11 mouse cellular contexts compared by ENCODE assay signal in genomic region chr5:51941255-51941924, GRCm38 (mm10).
DNase-seq lines count a peak whose midpoint lies in the region; ATAC-seq and TF ChIP-seq lines count a peak whose summit lies in the region.
"Had no signal": no experiment of that assay in that cellular context is flagged by ENCODE, and none has a peak within 500 bp of the region (broad histone marks: within the 10 kb centered on the region; RNA-seq: fewer than 3 reads in every experiment).

No protein-coding gene starts in this region.

- H3K4me1 ChIP-seq in embryonic facial prominence, embryonic 14.5 days (ENCODE audit: control insufficient read depth, insufficient read depth, low read length), result no peaks in the 10 kb centered on the region
- no peaks in the 10 kb centered on the region for H3K4me1 ChIP-seq in liver, postnatal 0 days (ENCODE audit: insufficient read depth)
- H3K4me1 ChIP-seq: forebrain, embryonic 15.5 days had no signal

- DNase-seq in spleen, postnatal 10 days (ENCODE audit: low spot score in 2 of 2), result peak; percentile 16
- DNase-seq in spleen, adult 18-20 months, result no peak
- DNase-seq in embryonic facial prominence, embryonic 14.5 days (ENCODE audit: low spot score), result peak; percentile 62
- no peak for DNase-seq in liver, postnatal 0 days
- no peak for DNase-seq in layer of hippocampus, postnatal 25 days (ENCODE audit: extremely low spot score in 1 of 2, low spot score in 1 of 2)
- DNase-seq in gastrocnemius, adult 18-20 months (ENCODE audit: low spot score), result no peak
- no peak for DNase-seq in frontal cortex, postnatal 25 days (ENCODE audit: low spot score in 2 of 2)
- DNase-seq: right cerebral cortex, postnatal 14 days; thymus, postnatal 36 days had no signal

- TF ChIP-seq EP300 in liver, postnatal 0 days (IDR thresholded peaks at IDR 0.05; ENCODE audit: low read depth), result no peak

- no peaks in the 10 kb centered on the region for H3K9me3 ChIP-seq in embryonic facial prominence, embryonic 14.5 days (ENCODE audit: control insufficient read depth, low read length)
- no peaks in the 10 kb centered on the region for H3K9me3 ChIP-seq in liver, postnatal 0 days (ENCODE audit: low read length)
- H3K9me3 ChIP-seq: forebrain, embryonic 15.5 days had no signal

- no peaks in the 10 kb centered on the region for H3K27me3 ChIP-seq in embryonic facial prominence, embryonic 14.5 days (replicated peaks; ENCODE audit: control insufficient read depth, insufficient read depth, low read length)
- no peaks in the 10 kb centered on the region for H3K27me3 ChIP-seq in liver, postnatal 0 days (ENCODE audit: insufficient read depth, low read length)
- H3K27me3 ChIP-seq: forebrain, embryonic 15.5 days had no signal

- H3K4me2 ChIP-seq in embryonic facial prominence, embryonic 14.5 days (ENCODE audit: low read depth, low read length), result peak overlapping the region; percentile 23; the same call in 1 of the 2 replicates
- H3K4me2 ChIP-seq in liver, postnatal 0 days (ENCODE audit: low read depth, low read length), result peak overlapping the region; percentile 26; the same call in 1 of the 2 replicates
- H3K4me2 ChIP-seq: forebrain, embryonic 15.5 days had no signal

- no peak overlapping the region for H3K4me3 ChIP-seq in embryonic facial prominence, embryonic 14.5 days (ENCODE audit: low read depth, low read length)
- H3K4me3 ChIP-seq in liver, postnatal 0 days (ENCODE audit: low read depth, low read length), result no peak overlapping the region
- H3K4me3 ChIP-seq: forebrain, embryonic 15.5 days had no signal

- H3K27ac ChIP-seq in embryonic facial prominence, embryonic 14.5 days (replicated peaks; ENCODE audit: low read depth, low read length), result no peak overlapping the region
- no peak overlapping the region for H3K27ac ChIP-seq in liver, postnatal 0 days (ENCODE audit: low read depth)
- H3K27ac ChIP-seq: forebrain, embryonic 15.5 days; hindbrain, postnatal 0 days had no signal

- no peak for ATAC-seq in embryonic facial prominence, embryonic 14.5 days (ENCODE audit: low read depth)
- peak; percentile 78 for ATAC-seq in liver, postnatal 0 days
- ATAC-seq: forebrain, embryonic 15.5 days; hindbrain, postnatal 0 days had no signal

- 35% methylated on average over 8 of the region's 8 CpGs for WGBS in embryonic facial prominence, embryonic 14.5 days
- WGBS in liver, postnatal 0 days (ENCODE audit: insufficient replicate concordance), result 32% methylated on average over 8 of the region's 8 CpGs

- no peaks in the 10 kb centered on the region for H3K36me3 ChIP-seq in embryonic facial prominence, embryonic 14.5 days (ENCODE audit: control insufficient read depth, insufficient read depth, low read length)
- no peaks in the 10 kb centered on the region for H3K36me3 ChIP-seq in liver, postnatal 0 days (replicated peaks; ENCODE audit: insufficient read depth, low read length)
- H3K36me3 ChIP-seq: forebrain, embryonic 15.5 days had no signal

- TF ChIP-seq CTCF in liver, postnatal 0 days (IDR thresholded peaks at IDR 0.05; ENCODE audit: low read depth), result no peak

- H3K9ac ChIP-seq in embryonic facial prominence, embryonic 14.5 days (ENCODE audit: low read depth, low read length), result no peak overlapping the region
- no peak overlapping the region for H3K9ac ChIP-seq in liver, postnatal 0 days (replicated peaks)
- H3K9ac ChIP-seq: forebrain, embryonic 15.5 days had no signal

Comparison
In these comparisons a context has a peak if more than half of its experiments do, and no peak if none do; other contexts are left out.
1. DNase-seq: peak in spleen, postnatal 10 days (2 of 2) and embryonic facial prominence, embryonic 14.5 days (single experiment); none in spleen, adult 18-20 months (0 of 2), liver, postnatal 0 days (single experiment), layer of hippocampus, postnatal 25 days (0 of 2), gastrocnemius, adult 18-20 months (single experiment) and frontal cortex, postnatal 25 days (0 of 2).